Mouse (Mus musculus) spleen, adult 10 weeks (tissue): ENCODE measurements around the gene Irx3. TPM values are rescaled to one million over a fixed set of nuclear protein-coding genes. Genes with fewer than 3 reads are reported as not detected.

Experiments
- polyA plus RNA-seq: library from polyadenylated mRNA; stranded (reverse); fragments of 350-450 nt; fragmentation: Illumina TruSeq; extraction: RNeasy Lipid Tissue Mini Kit (QIAGEN cat#74804); gene quantifications from one replicate; pipeline ENCODE4 v1.2.3, GENCODE M21; 2015; ENCODE audit warnings: low replicate concordance; ENCODE audit not compliant: insufficient read depth

Irx3 gene
- polyA plus RNA-seq: not detected

GRCm38 (mm10) chr8:91801839-91802238 is at the start of gene Irx3:
Gene Irx3, minus strand, starts transcription at chr8:91802067.

